Mouse (Mus musculus) limb, embryonic 10.5 days (tissue): Measurements from ENCODE around the gene Pcnx2. TPM values are rescaled to one million over a fixed set of nuclear protein-coding genes. Genes with fewer than 3 reads are reported as not detected.

Experiments
- DNase-seq: peaks from one replicate; pipeline ENCODE4 v3.0.0-alpha.2; 2017; ENCODE audit warnings: low spot score
- H3K27ac ChIP-seq: fragments of 300-500 bp; sonication (generic); 2 replicates; pipeline ENCODE4 v1.5.1; 2016; ENCODE audit warnings: mild to moderate bottlenecking
- H3K27me3 ChIP-seq: fragments of 300-500 bp; sonication (generic); 2 replicates; pipeline ENCODE4 v1.6.1; 2016; ENCODE audit warnings: low read depth, mild to moderate bottlenecking; ENCODE audit not compliant: poor library complexity, severe bottlenecking
- H3K36me3 ChIP-seq: fragments of 300-500 bp; sonication (generic); 2 replicates; pipeline ENCODE4 v1.6.1; 2016; ENCODE audit warnings: mild to moderate bottlenecking, moderate library complexity
- H3K4me1 ChIP-seq: fragments of 300-500 bp; sonication (generic); 2 replicates; pipeline ENCODE4 v1.6.1; 2016
- H3K4me3 ChIP-seq: fragments of 300-500 bp; sonication (generic); 2 replicates; pipeline ENCODE4 v1.5.1; 2016; ENCODE audit warnings: mild to moderate bottlenecking, moderate library complexity
- H3K9me3 ChIP-seq: fragments of 300-500 bp; sonication (generic); replicated peaks from 2 replicates; pipeline ENCODE4 v1.6.1; 2016; ENCODE audit warnings: mild to moderate bottlenecking
- WGBS: fragments of 180-500 bp; shearing (Covaris S2); methylation state at CpG from one replicate; pipeline ENCODE4 v1.1.7; 2016; 5-methylcytosine and 5-hydroxymethylcytosine counted together
- polyA plus RNA-seq: library from polyadenylated mRNA; unstranded; fragments of >200 nt; fragmentation: Nextera tagmentation; extraction: Ambion mirVana; gene quantifications from 2 replicates; pipeline ENCODE4 v1.2.1, GENCODE M21; 2016

Pcnx2 gene
- polyA plus RNA-seq, 1 experiment from 2014 or later: not detected

- Histone ChIP-seq H3K4me3 (no peak overlapping the region), H3K36me3 (no peaks in the 10 kb centered on the region), H3K9me3 (no peaks in the 10 kb centered on the region), H3K27ac (no peak overlapping the region), H3K27me3 (no peaks in the 10 kb centered on the region), H3K4me1 (no peaks in the 10 kb centered on the region)
- DNase-seq: no peak
- WGBS: 92% methylated on average over 7 of the region's 7 CpGs
Measured at GRCm38 (mm10) chr8:125705816-125706215, 192.3 kb downstream of the Pcnx2 start.

DNA sequence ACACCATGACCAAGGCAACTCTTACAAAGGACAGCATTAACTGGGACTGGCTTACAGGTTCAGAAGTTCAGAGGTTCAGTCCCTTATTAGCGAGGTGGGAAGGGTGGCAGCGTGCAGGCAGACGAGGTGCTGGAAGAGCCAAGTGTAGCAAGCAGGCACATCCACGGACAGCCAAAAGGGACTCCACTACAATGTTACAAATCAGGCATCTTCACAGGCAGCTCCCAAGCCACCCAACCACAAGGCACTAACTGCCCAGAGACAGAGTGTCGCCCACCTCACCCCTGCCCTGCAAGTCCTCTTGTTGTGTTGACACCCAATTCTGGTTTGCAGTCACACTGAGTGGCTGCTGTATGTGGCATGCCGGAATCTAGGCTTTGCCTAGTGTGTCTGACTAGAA is 193.7 kb downstream of the Pcnx2 start:
- no peak for DNase-seq
- H3K27ac ChIP-seq: no peak overlapping the region
- H3K4me1 ChIP-seq: no peaks in the 10 kb centered on the region
- no peaks in the 10 kb centered on the region for H3K27me3 ChIP-seq
- no peaks in the 10 kb centered on the region for H3K9me3 ChIP-seq
- no peak overlapping the region for H3K4me3 ChIP-seq
- H3K36me3 ChIP-seq: no peaks in the 10 kb centered on the region
- 90% methylated on average over 6 of the region's 6 CpGs for WGBS

DNA sequence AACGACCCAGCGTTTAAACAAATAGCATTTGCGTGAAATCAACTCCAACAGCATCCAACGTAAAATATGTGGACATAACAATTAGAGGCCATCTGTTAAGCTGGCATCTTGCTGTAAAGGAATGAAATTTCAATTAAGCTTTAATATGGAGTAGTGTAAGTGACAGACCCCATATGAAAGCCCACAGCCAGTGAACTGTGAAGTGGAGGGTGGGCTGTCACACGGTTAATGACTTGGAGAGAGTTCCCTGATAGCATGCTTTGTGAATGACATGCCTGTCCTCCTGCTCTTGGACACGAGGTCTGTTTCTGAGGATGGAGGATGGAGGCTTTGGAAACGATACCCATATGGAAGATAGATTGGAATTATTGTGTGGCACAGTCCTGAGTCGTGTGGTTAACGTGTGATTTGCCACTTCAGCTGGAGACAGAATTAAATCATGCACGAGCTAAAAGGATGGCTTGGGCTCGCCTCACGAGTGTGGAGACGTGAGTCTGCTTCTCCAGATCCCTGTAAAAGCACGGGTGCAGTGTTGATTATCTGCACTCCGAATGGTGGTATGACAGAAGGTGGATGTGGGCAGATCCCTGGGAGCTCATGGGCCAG is 195.1 kb downstream of the Pcnx2 start:
- DNase-seq: no peak
- H3K36me3 ChIP-seq: no peaks in the 10 kb centered on the region
- WGBS: 83% methylated on average over 15 of the region's 15 CpGs

More for the DNA sequence above, 195.1 kb downstream of the Pcnx2 start:
- Histone ChIP-seq H3K27ac (no peak overlapping the region), H3K4me1 (no peaks in the 10 kb centered on the region), H3K9me3 (no peaks in the 10 kb centered on the region), H3K4me3 (no peak overlapping the region), H3K27me3 (no peaks in the 10 kb centered on the region)

Other genes starting within 250 kb of the Pcnx2 start
- gene Map10, start 228.5 kb downstream of the Pcnx2 start, polyA plus RNA-seq: 5.6 and 7.8 TPM in 2 replicates
- 18.4 and 20.2 TPM in 2 replicates for gene Ntpcr, start 168.4 kb downstream of the Pcnx2 start, polyA plus RNA-seq
- 0.03 and 0.04 TPM in 2 replicates for gene Map3k21, start 12.1 kb upstream of the Pcnx2 start, polyA plus RNA-seq
- gene Kcnk1, start 96.9 kb upstream of the Pcnx2 start, polyA plus RNA-seq: 9.2 and 10.1 TPM in 2 replicates